Mouse (Mus musculus): ENCODE results near the gene Chrd. TPM values are rescaled to one million over a fixed set of nuclear protein-coding genes. Genes with fewer than 3 reads are reported as not detected.

Gene Chrd
- total RNA-seq, 1 experiment, result 3.7 TPM

DNA sequence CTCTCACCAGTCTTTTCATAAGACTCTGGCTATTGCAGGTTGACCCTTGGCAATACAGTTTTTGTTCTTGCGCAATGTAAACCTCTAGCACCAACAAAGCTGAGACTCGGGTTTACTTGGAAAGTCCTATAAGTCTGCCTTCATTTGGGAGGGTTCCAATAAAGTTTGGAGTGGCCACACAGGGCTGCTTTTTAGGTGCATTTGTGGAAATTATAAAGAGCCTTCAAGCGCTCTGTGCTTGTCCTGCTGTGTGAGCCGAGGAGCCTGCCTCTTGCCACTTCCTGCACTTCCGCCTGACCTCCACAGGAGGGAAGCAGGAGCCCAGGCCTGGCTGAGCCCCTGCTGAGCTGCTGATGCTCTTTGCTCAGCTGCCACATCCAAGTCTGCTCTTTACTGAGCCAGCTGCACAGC is 8.6 kb upstream of the Chrd start:
- no peak for TF ChIP-seq CHD2 (IDR thresholded peaks at IDR 0.05; ENCODE audit: low read depth, low read length)
- TF ChIP-seq ZNF384 (IDR thresholded peaks at IDR 0.05; ENCODE audit: low read depth, low read length), result no peak
- TF ChIP-seq MAFK (IDR thresholded peaks at IDR 0.05; ENCODE audit: insufficient read depth, low read depth, low read length), result no peak
- no peak for TF ChIP-seq HCFC1 (IDR thresholded peaks at IDR 0.05; ENCODE audit: borderline replicate concordance, insufficient read depth, low read length)
- TF ChIP-seq ZC3H11A (IDR thresholded peaks at IDR 0.05; ENCODE audit: borderline replicate concordance, low read depth, low read length), result 0 out of 2 replicates have a peak, but pooled peaks have one; percentile 61
- Histone ChIP-seq H3K9me3 (ENCODE audit: control insufficient read depth, insufficient read depth, low read depth, low read length) (no peaks in the 10 kb centered on the region), H3K4me3 (ENCODE audit: insufficient read depth in 1 of 2, low read depth in 1 of 2, low read length in 2 of 2, poor library complexity in 1 of 2, severe bottlenecking in 1 of 2) (no peak overlapping the region), H3K27ac (ENCODE audit: insufficient read depth, low read depth, low read length, poor library complexity, severe bottlenecking) (no peak overlapping the region; the same call in 1 of the 2 replicates), H3K36me3 (ENCODE audit: control insufficient read depth, insufficient read depth, low read length, poor library complexity, severe bottlenecking) (peaks cover 14% of the 10 kb centered on the region), H3K9ac (ENCODE audit: insufficient read depth, low read depth, low read length, poor library complexity, severe bottlenecking) (no peak overlapping the region), H3K4me1 (ENCODE audit: control insufficient read depth in 2 of 2, insufficient read depth in 2 of 2, low read length in 2 of 2, poor library complexity in 1 of 2) (peaks cover 0 to 18% of the 10 kb centered on the region in 2 experiments; a peak in 3 of 4 replicates)
- in situ Hi-C loops (cut with MboI; ENCODE audit: low sequenced_read_pairs in 2 of 2, unreplicated experiment in 2 of 2), result no loop called here
- no peak for DNase-seq (ENCODE audit: low read depth, low spot score)

GRCm38 (mm10) chr16:20725321-20725720 is 7.6 kb upstream of the Chrd start:
- TF ChIP-seq MAFK (IDR thresholded peaks at IDR 0.05; ENCODE audit: insufficient read depth, low read depth, low read length) (no peak), ZNF384 (IDR thresholded peaks at IDR 0.05; ENCODE audit: low read depth, low read length) (no peak), HCFC1 (IDR thresholded peaks at IDR 0.05; ENCODE audit: borderline replicate concordance, insufficient read depth, low read length) (no peak), ZC3H11A (IDR thresholded peaks at IDR 0.05; ENCODE audit: borderline replicate concordance, low read depth, low read length) (no peak), CHD2 (IDR thresholded peaks at IDR 0.05; ENCODE audit: low read depth, low read length) (no peak)
- no peak for DNase-seq (ENCODE audit: low read depth, low spot score)
- no peak overlapping the region for H3K4me3 ChIP-seq (ENCODE audit: insufficient read depth in 1 of 2, low read depth in 1 of 2, low read length in 2 of 2, poor library complexity in 1 of 2, severe bottlenecking in 1 of 2)
- no peaks in the 10 kb centered on the region for H3K9me3 ChIP-seq (ENCODE audit: control insufficient read depth, insufficient read depth, low read depth, low read length)
- peaks cover 0 to 21% of the 10 kb centered on the region in 2 experiments; a peak in 3 of 4 replicates for H3K4me1 ChIP-seq (ENCODE audit: control insufficient read depth in 2 of 2, insufficient read depth in 2 of 2, low read length in 2 of 2, poor library complexity in 1 of 2)
- H3K9ac ChIP-seq (ENCODE audit: insufficient read depth, low read depth, low read length, poor library complexity, severe bottlenecking), result no peak overlapping the region
- peaks cover 10% of the 10 kb centered on the region for H3K36me3 ChIP-seq (ENCODE audit: control insufficient read depth, insufficient read depth, low read length, poor library complexity, severe bottlenecking)
- in situ Hi-C loops (cut with MboI; ENCODE audit: low sequenced_read_pairs in 2 of 2, unreplicated experiment in 2 of 2), result no loop called here
- H3K27ac ChIP-seq (ENCODE audit: insufficient read depth, low read depth, low read length, poor library complexity, severe bottlenecking), result no peak overlapping the region

DNA sequence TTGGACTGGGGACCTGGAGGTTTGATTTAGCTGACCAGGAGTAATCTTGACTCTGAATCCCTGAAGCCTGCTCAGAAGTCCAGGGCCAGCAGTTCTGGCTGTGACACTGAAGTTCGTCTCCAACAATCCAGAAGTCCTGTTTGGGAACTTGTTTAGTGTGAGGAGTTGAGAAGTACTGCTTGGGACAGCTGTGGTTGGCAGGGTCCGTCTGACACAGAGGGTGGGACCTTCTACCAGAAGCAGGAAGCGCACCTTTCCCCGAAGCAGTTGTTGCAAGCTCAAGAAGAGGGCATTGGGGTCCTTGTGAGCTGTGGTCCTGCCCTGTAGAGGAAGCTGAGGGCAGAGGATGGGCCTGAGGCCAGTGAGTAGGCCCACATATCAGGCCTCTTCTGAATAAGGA is 7.2 kb upstream of the Chrd start:
- peaks cover 0 to 24% of the 10 kb centered on the region in 2 experiments; a peak in 3 of 4 replicates for H3K4me1 ChIP-seq (ENCODE audit: control insufficient read depth in 2 of 2, insufficient read depth in 2 of 2, low read length in 2 of 2, poor library complexity in 1 of 2)
- peaks cover 8% of the 10 kb centered on the region for H3K36me3 ChIP-seq (ENCODE audit: control insufficient read depth, insufficient read depth, low read length, poor library complexity, severe bottlenecking)
- H3K9ac ChIP-seq (ENCODE audit: insufficient read depth, low read depth, low read length, poor library complexity, severe bottlenecking), result no peak overlapping the region
- H3K9me3 ChIP-seq (ENCODE audit: control insufficient read depth, insufficient read depth, low read depth, low read length), result no peaks in the 10 kb centered on the region
- no peak overlapping the region for H3K4me3 ChIP-seq (ENCODE audit: insufficient read depth in 1 of 2, low read depth in 1 of 2, low read length in 2 of 2, poor library complexity in 1 of 2, severe bottlenecking in 1 of 2)
- in situ Hi-C loops (cut with MboI; ENCODE audit: low sequenced_read_pairs in 2 of 2, unreplicated experiment in 2 of 2), result no loop called here
- DNase-seq (ENCODE audit: low read depth, low spot score), result no peak
- TF ChIP-seq CHD2 (IDR thresholded peaks at IDR 0.05; ENCODE audit: low read depth, low read length), result no peak
- TF ChIP-seq HCFC1 (IDR thresholded peaks at IDR 0.05; ENCODE audit: borderline replicate concordance, insufficient read depth, low read length), result no peak
- no peak for TF ChIP-seq MAFK (IDR thresholded peaks at IDR 0.05; ENCODE audit: insufficient read depth, low read depth, low read length)
- TF ChIP-seq ZC3H11A (IDR thresholded peaks at IDR 0.05; ENCODE audit: borderline replicate concordance, low read depth, low read length), result no peak
- no peak for TF ChIP-seq ZNF384 (IDR thresholded peaks at IDR 0.05; ENCODE audit: low read depth, low read length)
- H3K27ac ChIP-seq (ENCODE audit: insufficient read depth, low read depth, low read length, poor library complexity, severe bottlenecking), result no peak overlapping the region

DNA sequence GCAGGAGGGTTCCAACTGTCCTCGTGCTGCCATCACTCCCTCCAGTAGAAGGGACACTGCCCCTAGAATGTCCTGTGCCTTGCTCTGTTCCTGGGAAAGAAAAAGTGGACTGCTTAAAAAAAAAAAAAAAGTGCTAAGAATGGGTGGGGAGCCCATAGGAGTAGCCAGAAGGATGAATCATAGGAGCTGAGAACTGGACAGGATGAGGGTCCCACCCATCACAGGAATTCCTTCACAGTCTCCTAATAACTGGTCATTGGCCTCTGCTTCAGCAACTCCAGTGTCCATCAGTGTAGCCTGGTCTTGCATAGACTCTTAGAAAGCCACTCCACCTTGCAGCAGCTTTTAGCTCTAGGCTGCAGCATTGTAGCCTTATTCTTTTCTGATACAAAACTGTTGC is 6.5 kb upstream of the Chrd start:
- TF ChIP-seq MAFK (IDR thresholded peaks at IDR 0.05; ENCODE audit: insufficient read depth, low read depth, low read length) (no peak), HCFC1 (IDR thresholded peaks at IDR 0.05; ENCODE audit: borderline replicate concordance, insufficient read depth, low read length) (no peak), ZNF384 (IDR thresholded peaks at IDR 0.05; ENCODE audit: low read depth, low read length) (no peak), ZC3H11A (IDR thresholded peaks at IDR 0.05; ENCODE audit: borderline replicate concordance, low read depth, low read length) (no peak), CHD2 (IDR thresholded peaks at IDR 0.05; ENCODE audit: low read depth, low read length) (no peak)
- Histone ChIP-seq H3K9me3 (ENCODE audit: control insufficient read depth, insufficient read depth, low read depth, low read length) (no peaks in the 10 kb centered on the region), H3K4me3 (ENCODE audit: insufficient read depth in 1 of 2, low read depth in 1 of 2, low read length in 2 of 2, poor library complexity in 1 of 2, severe bottlenecking in 1 of 2) (no peak overlapping the region), H3K36me3 (ENCODE audit: control insufficient read depth, insufficient read depth, low read length, poor library complexity, severe bottlenecking) (peaks cover 8% of the 10 kb centered on the region), H3K9ac (ENCODE audit: insufficient read depth, low read depth, low read length, poor library complexity, severe bottlenecking) (no peak overlapping the region), H3K27ac (ENCODE audit: insufficient read depth, low read depth, low read length, poor library complexity, severe bottlenecking) (no peak overlapping the region), H3K4me1 (ENCODE audit: control insufficient read depth in 2 of 2, insufficient read depth in 2 of 2, low read length in 2 of 2, poor library complexity in 1 of 2) (peaks cover 0 to 24% of the 10 kb centered on the region in 2 experiments; a peak in 3 of 4 replicates)
- DNase-seq (ENCODE audit: low read depth, low spot score), result no peak
- in situ Hi-C loops (cut with MboI; ENCODE audit: low sequenced_read_pairs in 2 of 2, unreplicated experiment in 2 of 2), result no loop called here

All from ES-E14 (cell line).